Mouse (Mus musculus) embryonic facial prominence, embryonic 11.5 days (tissue): ENCODE measurements at regions not wholly inside any gene's neighbourhood (a gene's known extent, or its start where the extent isn't known, plus 50 kb on each side); places are given as distances from the start of the nearest gene placed in this dataset.

Experiments
- ATAC-seq: fragments of 200-750 bp; cut with Nextera tagmentation; replicated peaks from 2 replicates; pipeline ENCODE4 v1.8.0; 2017; ENCODE audit warnings: low read depth; ENCODE audit not compliant: insufficient number of reproducible peaks, low FRiP score, low TSS enrichment
- DNase-seq: peaks from one replicate; pipeline ENCODE4 v3.0.0-alpha.2; 2015; ENCODE audit warnings: low spot score
- H3K27ac ChIP-seq: fragments of 300-500 bp; sonication (generic); replicated peaks from 2 replicates; pipeline ENCODE4 v1.5.1; 2014; ENCODE audit warnings: mild to moderate bottlenecking, low read depth, low read length, control low read depth
- H3K27me3 ChIP-seq: fragments of 300-500 bp; sonication (generic); 2 replicates; pipeline ENCODE4 v1.6.1; 2014; ENCODE audit warnings: mild to moderate bottlenecking, low read length, moderate library complexity, mixed read lengths; ENCODE audit not compliant: control insufficient read depth, insufficient read depth
- H3K36me3 ChIP-seq: fragments of 300-500 bp; sonication (generic); replicated peaks from 2 replicates; pipeline ENCODE4 v1.6.1; 2014; ENCODE audit warnings: low read depth, mild to moderate bottlenecking, low read length, moderate library complexity, mixed read lengths; ENCODE audit not compliant: control insufficient read depth, insufficient read depth
- H3K4me1 ChIP-seq: fragments of 300-500 bp; sonication (generic); 2 replicates; pipeline ENCODE4 v1.6.1; 2014; ENCODE audit warnings: low read length, mixed read lengths; ENCODE audit not compliant: control insufficient read depth, insufficient read depth
- H3K4me2 ChIP-seq: fragments of 300-500 bp; sonication (generic); 2 replicates; pipeline ENCODE4 v1.6.1; 2014; ENCODE audit warnings: low read depth, mild to moderate bottlenecking, control low read depth, low read length, moderate library complexity
- H3K4me3 ChIP-seq: fragments of 300-500 bp; sonication (generic); 2 replicates; pipeline ENCODE4 v1.5.1; 2014; ENCODE audit warnings: low read depth, low read length, control low read depth
- H3K9ac ChIP-seq: fragments of 300-500 bp; sonication (generic); replicated peaks from 2 replicates; pipeline ENCODE4 v1.6.1; 2014; ENCODE audit warnings: mild to moderate bottlenecking, control low read depth, low read length
- H3K9me3 ChIP-seq: fragments of 300-500 bp; sonication (generic); replicated peaks from 2 replicates; pipeline ENCODE4 v1.6.1; 2016; ENCODE audit warnings: mild to moderate bottlenecking, low read length, inconsistent platforms, mixed read lengths; ENCODE audit not compliant: control insufficient read depth
- WGBS: fragments of 180-500 bp; shearing (Covaris S2); extraction: QIAGEN DNeasy Blood & Tissue Kit; methylation state at CpG from one replicate; pipeline ENCODE4 v1.1.7; 2014; 5-methylcytosine and 5-hydroxymethylcytosine counted together

DNA sequence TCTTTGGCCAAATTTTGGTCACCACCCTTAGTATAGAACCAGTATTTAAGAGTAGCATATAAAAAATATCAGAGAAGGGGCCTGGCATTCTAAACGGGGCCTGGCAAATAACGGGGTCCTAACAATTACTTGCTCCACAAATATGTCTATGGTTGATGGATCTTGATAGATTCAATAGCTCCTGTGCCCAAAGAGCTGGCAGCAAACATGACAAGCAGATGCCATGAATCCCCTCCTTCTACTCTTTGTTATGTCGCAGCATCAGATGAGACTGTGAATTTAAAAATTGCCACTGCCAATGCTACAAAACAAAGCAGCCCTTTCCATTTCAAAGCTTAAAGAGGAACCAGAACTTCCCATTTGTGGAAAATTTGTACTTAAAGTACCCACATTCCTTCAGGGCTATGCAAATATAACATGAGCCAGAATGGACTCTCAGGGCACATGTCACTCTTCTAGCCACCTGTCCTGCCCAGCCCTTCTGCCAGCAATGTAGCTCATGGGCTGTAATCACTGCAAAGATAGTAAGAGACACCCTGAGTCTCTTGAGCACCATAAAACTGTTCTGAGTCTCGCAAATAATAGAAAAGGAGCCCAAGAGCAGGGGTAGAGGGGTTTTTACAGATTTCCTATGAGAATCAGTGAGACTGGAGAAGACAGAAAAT, 342.4 kb upstream of the Kirrel3 start:
- H3K4me1 ChIP-seq: no peaks in the 10 kb centered on the region
- ATAC-seq (no peak), DNase-seq (no peak)
- 91% methylated on average over 4 of the region's 4 CpGs for WGBS
- H3K4me3 ChIP-seq: no peak overlapping the region
- no peaks in the 10 kb centered on the region for H3K9me3 ChIP-seq
- no peak overlapping the region for H3K4me2 ChIP-seq
- no peaks in the 10 kb centered on the region for H3K27me3 ChIP-seq
- no peaks in the 10 kb centered on the region for H3K36me3 ChIP-seq
- no peak overlapping the region for H3K9ac ChIP-seq
- no peak overlapping the region for H3K27ac ChIP-seq

DNA sequence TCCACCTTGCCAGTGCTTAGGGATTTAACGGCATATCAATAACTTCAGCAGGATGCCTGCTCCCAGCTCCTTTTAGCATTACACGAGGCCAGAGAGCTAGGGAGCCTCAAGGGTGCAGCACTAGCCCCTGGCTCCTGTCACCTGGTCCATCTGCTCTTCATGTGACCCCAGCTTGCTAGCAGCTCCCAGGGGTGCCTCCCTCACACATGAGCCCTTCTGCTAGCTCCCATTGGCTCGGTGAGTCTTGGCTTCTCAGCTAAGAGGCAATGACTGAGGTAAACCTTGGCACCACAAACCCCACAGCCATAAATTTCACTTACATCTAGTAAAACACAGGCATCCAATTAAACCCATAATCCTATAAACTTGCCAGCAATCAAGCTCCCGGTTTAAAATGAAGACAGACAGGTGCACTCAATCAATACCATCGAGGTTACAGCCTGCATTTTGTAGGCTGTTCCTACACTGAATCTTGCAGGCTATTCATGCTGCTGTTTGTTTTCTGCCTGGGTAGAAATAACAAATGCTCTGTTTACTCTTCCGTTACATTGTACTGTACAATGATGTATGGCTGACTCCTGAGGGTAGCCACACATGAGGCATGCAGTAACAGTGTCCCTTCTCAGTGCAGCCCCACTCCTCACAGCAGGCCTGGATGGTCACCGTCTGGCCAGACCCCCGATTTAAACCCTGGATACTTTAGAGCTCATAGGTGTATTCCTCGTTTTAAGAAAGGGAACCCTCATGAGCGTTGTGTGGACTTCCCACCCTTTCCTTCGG, 330.3 kb upstream of the Kirrel3 start:
- 65% methylated on average over 11 of the region's 11 CpGs for WGBS
- no peak overlapping the region for H3K27ac ChIP-seq
- H3K4me1 ChIP-seq: no peaks in the 10 kb centered on the region
- H3K9ac ChIP-seq: no peak overlapping the region
- no peak for DNase-seq
- no peaks in the 10 kb centered on the region for H3K9me3 ChIP-seq
- H3K4me3 ChIP-seq: no peak overlapping the region
- H3K27me3 ChIP-seq: no peaks in the 10 kb centered on the region
- no peaks in the 10 kb centered on the region for H3K36me3 ChIP-seq
- ATAC-seq: no peak
- H3K4me2 ChIP-seq: no peak overlapping the region

DNA sequence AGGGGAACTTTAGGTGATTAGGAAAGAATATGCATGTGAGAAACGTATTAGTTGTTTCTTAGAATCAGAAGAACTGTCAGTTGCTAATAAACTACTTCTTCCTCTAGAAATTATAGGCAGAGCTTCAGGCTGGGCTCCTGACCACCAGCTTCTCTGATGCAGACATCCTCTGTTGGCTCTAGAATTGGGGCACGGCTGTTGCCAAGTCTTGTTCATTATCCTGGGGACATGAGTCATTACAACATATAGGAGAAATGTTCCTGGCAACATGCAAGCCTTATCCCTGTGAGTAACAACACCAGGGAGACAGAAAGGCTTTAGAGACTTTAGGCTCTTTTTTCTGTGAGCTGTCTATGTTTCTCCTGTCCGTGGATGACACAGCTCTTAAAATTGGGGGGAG, 329.1 kb upstream of the Kirrel3 start:
- Histone ChIP-seq H3K36me3 (no peaks in the 10 kb centered on the region), H3K9ac (no peak overlapping the region), H3K4me2 (no peak overlapping the region), H3K27me3 (no peaks in the 10 kb centered on the region), H3K9me3 (no peaks in the 10 kb centered on the region), H3K4me1 (no peaks in the 10 kb centered on the region), H3K27ac (no peak overlapping the region), H3K4me3 (no peak overlapping the region)
- 70% methylated on average over 3 of the region's 3 CpGs for WGBS
- no peak for DNase-seq
- ATAC-seq: no peak

DNA sequence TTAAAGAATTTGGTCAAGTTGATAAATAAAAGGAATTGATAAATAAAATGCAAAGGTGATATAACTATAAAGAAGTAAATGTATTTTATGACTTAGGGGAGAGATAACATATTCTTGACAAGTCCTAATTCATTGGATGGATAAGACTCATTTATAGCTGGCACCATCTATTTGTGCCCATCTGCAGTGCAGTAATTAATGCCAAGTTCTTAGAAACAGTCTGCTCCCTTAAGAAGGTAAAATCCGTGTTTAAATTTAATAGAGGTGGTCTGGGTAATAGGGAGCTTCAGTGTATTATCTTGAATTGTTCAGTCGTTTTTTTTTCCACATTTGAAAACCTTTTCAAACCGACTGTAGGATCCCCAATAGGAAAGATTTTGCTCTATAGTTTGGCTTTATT, 324.6 kb upstream of the Kirrel3 start:
- ATAC-seq: no peak
- Histone ChIP-seq H3K27ac (no peak overlapping the region), H3K4me1 (no peaks in the 10 kb centered on the region), H3K4me3 (no peak overlapping the region), H3K4me2 (no peak overlapping the region), H3K9ac (no peak overlapping the region), H3K36me3 (no peaks in the 10 kb centered on the region), H3K27me3 (no peaks in the 10 kb centered on the region), H3K9me3 (no peaks in the 10 kb centered on the region)
- 74% methylated on average over 3 of the region's 3 CpGs for WGBS
- no peak for DNase-seq

DNA sequence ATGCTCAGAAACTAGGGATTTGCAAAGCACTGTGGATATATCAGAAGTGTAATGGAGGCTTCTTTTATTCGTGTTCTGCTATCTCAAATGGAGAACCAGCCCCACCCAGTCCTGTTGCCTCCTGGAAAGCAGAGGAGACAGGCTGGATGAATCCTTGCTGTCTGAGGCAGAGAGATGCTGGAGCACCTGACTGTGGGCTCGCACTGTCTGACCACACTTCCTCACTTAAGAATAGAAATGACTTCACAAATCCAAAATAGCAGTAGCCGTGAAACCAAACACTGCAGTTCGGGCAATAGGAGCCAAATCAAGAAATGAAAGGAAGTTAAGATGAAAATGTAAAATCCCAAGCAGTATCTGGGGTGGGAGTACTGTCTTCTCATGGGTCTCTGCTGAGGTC, 299.4 kb upstream of the Kirrel3 start:
- no peak overlapping the region for H3K4me3 ChIP-seq
- no peaks in the 10 kb centered on the region for H3K27me3 ChIP-seq
- H3K9me3 ChIP-seq: no peaks in the 10 kb centered on the region
- H3K4me2 ChIP-seq: no peak overlapping the region
- 87% methylated on average over 4 of the region's 4 CpGs for WGBS
- ATAC-seq (no peak), DNase-seq (no peak)
- H3K9ac ChIP-seq: no peak overlapping the region
- H3K4me1 ChIP-seq: no peaks in the 10 kb centered on the region
- H3K36me3 ChIP-seq: no peaks in the 10 kb centered on the region
- H3K27ac ChIP-seq: no peak overlapping the region

DNA sequence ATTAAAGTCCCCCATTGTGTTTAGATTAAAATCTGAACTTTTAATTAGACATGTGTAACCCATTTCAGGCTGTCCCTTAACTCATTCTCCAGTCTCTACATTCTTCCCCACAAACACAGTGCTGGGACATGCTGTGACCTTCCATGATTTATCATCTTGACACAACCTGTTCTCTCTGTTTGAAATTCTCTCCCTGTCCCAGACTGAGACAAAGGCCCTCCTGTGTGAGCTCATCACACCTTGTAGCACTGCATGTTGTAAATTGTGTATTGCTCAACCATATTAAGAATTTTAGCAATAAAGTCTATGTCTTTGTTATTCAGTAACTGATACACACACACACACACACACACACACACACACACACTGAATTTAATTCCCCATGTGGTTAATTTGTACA, 293.2 kb upstream of the Kirrel3 start:
- Histone ChIP-seq H3K9me3 (no peaks in the 10 kb centered on the region), H3K36me3 (no peaks in the 10 kb centered on the region), H3K27ac (no peak overlapping the region), H3K4me1 (no peaks in the 10 kb centered on the region), H3K9ac (no peak overlapping the region), H3K27me3 (no peaks in the 10 kb centered on the region), H3K4me2 (no peak overlapping the region), H3K4me3 (no peak overlapping the region)
- DNase-seq (no peak), ATAC-seq (no peak)

DNA sequence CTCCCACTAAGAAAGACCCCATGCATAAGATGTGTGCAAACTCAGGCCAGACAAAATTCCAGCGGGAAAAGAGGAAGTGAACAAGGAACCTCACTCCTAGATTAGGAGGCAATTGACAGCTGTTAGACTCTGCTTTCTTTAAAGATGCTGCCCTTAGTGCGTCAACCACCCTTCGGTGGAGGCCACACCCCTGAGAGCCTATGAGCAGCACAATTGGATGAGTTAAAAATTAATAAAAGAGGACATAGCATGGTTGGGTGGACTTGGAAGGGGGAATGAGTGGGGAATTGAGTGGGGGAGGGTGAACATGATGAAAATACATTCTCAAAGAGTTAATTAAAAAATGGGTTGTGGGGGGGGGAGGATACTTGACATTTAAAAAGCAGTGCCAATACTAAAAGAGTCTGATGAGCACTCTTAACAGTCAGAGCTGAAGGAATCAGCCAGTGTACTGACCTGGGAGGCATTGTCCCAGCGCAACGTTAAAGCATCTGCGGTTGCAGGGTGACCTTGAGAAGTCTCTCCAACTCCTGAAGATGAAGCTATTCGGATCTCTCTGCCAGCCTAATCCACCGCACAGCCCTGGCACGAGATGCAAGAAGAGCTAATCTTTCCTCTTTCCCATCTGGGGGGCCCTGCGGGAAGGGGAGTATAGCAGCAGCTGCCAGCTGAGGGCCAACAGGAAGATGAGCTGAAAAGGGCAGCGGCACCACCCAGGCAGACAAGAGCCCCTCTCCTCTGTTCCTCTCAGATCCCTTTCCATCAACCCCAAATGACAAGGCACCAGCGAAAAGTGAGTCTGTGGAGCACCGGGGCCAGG, 283.4 kb upstream of the Kirrel3 start:
- DNase-seq: no peak
- 47% methylated on average over 13 of the region's 13 CpGs for WGBS
- Histone ChIP-seq H3K4me1 (no peaks in the 10 kb centered on the region), H3K4me2 (0 out of 2 replicates have a peak overlapping the region, but pooled peaks have one; percentile 10), H3K27me3 (no peaks in the 10 kb centered on the region), H3K27ac (no peak overlapping the region), H3K4me3 (no peak overlapping the region), H3K36me3 (no peaks in the 10 kb centered on the region), H3K9me3 (no peaks in the 10 kb centered on the region), H3K9ac (no peak overlapping the region)
- ATAC-seq: no peak
